Mouse (Mus musculus) left cerebral cortex, postnatal 36 days (tissue): ENCODE measurements around the gene 1700024P04Rik. TPM values are rescaled to one million over a fixed set of nuclear protein-coding genes. Genes with fewer than 3 reads are reported as not detected.

ENCODE experiments used
- total RNA-seq, 2 experiments: library from RNA; stranded (reverse); gene quantifications; 2 replicates each; pipeline ENCODE4 v1.2.3; 2021

The 1700024P04Rik gene
- total RNA-seq, 2 experiments from 2014 or later: not detected

Other genes starting within 250 kb of the 1700024P04Rik start
- gene Fcho2, start 169.1 kb downstream of the 1700024P04Rik start, total RNA-seq: 10 to 100 TPM; 35.3 to 41.0 TPM
- 10 to 100 TPM; 52.6 to 68.2 TPM for gene Tnpo1, start 58.2 kb downstream of the 1700024P04Rik start, total RNA-seq
- gene Zfp366, start 200.3 kb upstream of the 1700024P04Rik start, total RNA-seq: 1 to 10 TPM; 3.2 to 4.8 TPM